Mouse (Mus musculus) ES-E14 (cell line): ENCODE results near the gene Olfml2a.

ENCODE experiments used
- CHD2 ChIP-seq: IDR thresholded peaks from 2 replicates; pipeline ENCODE4 v1.6.1; 2014; ENCODE audit warnings: mild to moderate bottlenecking, low read depth, low read length, inconsistent platforms
- HCFC1 ChIP-seq: IDR thresholded peaks from 2 replicates; pipeline ENCODE4 v1.6.1; 2012; ENCODE audit warnings: low read length, inconsistent platforms, borderline replicate concordance; ENCODE audit not compliant: insufficient read depth
- MAFK ChIP-seq: IDR thresholded peaks from 2 replicates; pipeline ENCODE4 v1.6.1; 2014; ENCODE audit warnings: mild to moderate bottlenecking, low read depth, low read length, inconsistent platforms; ENCODE audit not compliant: insufficient read depth
- ZC3H11A ChIP-seq: IDR thresholded peaks from 2 replicates; pipeline ENCODE4 v1.6.1; 2012; ENCODE audit warnings: low read depth, mild to moderate bottlenecking, inconsistent platforms, low read length, borderline replicate concordance
- ZNF384 ChIP-seq: IDR thresholded peaks from 2 replicates; pipeline ENCODE4 v1.6.1; 2012; ENCODE audit warnings: low read depth, low read length, inconsistent platforms

GRCm38 (mm10) chr2:38927115-38927979 lies 4.4 kb upstream of the Olfml2a start, which contains the start of gene Nr6a1:
- TF ChIP-seq MAFK (no peak), HCFC1 (no peak), ZC3H11A (0 out of 2 replicates have a peak, but pooled peaks have one; percentile 18), ZNF384 (no peak), CHD2 (no peak)
